Mouse (Mus musculus) stomach, embryonic 14.5 days (tissue): Measurements from ENCODE around the gene St6galnac3. TPM values are rescaled to one million over a fixed set of nuclear protein-coding genes. Genes with fewer than 3 reads are reported as not detected.

Experiments
- ATAC-seq: fragments of 200-750 bp; cut with Nextera tagmentation; 2 replicates; pipeline ENCODE4 v1.8.0; 2017; ENCODE audit warnings: low read depth, moderate TSS enrichment; ENCODE audit not compliant: insufficient number of reproducible peaks, insufficient read depth, low FRiP score
- H3K27ac ChIP-seq: fragments of 300-500 bp; sonication (generic); 2 replicates; pipeline ENCODE4 v1.5.1; 2014; ENCODE audit warnings: mild to moderate bottlenecking, low read length, moderate library complexity, mixed read lengths
- H3K27me3 ChIP-seq: fragments of 300-500 bp; sonication (generic); 2 replicates; pipeline ENCODE4 v1.6.1; 2014; ENCODE audit warnings: low read length, control low read depth, mixed read lengths; ENCODE audit not compliant: control insufficient read depth, insufficient read depth
- H3K36me3 ChIP-seq: fragments of 300-500 bp; sonication (generic); 2 replicates; pipeline ENCODE4 v1.6.1; 2014; ENCODE audit warnings: mild to moderate bottlenecking, control low read depth, low read length, moderate library complexity, mixed read lengths; ENCODE audit not compliant: control insufficient read depth, insufficient read depth
- H3K4me1 ChIP-seq: fragments of 300-500 bp; sonication (generic); 2 replicates; pipeline ENCODE4 v1.6.1; 2014; ENCODE audit warnings: low read length, control low read depth, mixed read lengths; ENCODE audit not compliant: control insufficient read depth, insufficient read depth
- H3K4me2 ChIP-seq: fragments of 300-500 bp; sonication (generic); replicated peaks from 2 replicates; pipeline ENCODE4 v1.6.1; 2014; ENCODE audit warnings: low read depth, low read length, control low read depth
- H3K4me3 ChIP-seq: fragments of 300-500 bp; sonication (generic); 2 replicates; pipeline ENCODE4 v1.5.1; 2014; ENCODE audit warnings: low read depth, low read length, control low read depth
- H3K9ac ChIP-seq: fragments of 300-500 bp; sonication (generic); replicated peaks from 2 replicates; pipeline ENCODE4 v1.6.1; 2014; ENCODE audit warnings: low read depth, mild to moderate bottlenecking, control low read depth, low read length, moderate library complexity, mixed read lengths
- H3K9me3 ChIP-seq: fragments of 300-500 bp; sonication (generic); 2 replicates; pipeline ENCODE4 v1.6.1; 2016; ENCODE audit warnings: low read depth, low read length, control low read depth; ENCODE audit not compliant: control insufficient read depth
- WGBS: fragments of 180-500 bp; shearing (Covaris S2); extraction: QIAGEN DNeasy Blood & Tissue Kit; methylation state at CpG from one replicate; pipeline ENCODE4 v1.1.7; 2014; 5-methylcytosine and 5-hydroxymethylcytosine counted together
- polyA plus RNA-seq: library from polyadenylated mRNA; unstranded; fragments of >200 nt; fragmentation: Nextera tagmentation; extraction: Ambion mirVana; gene quantifications from 2 replicates; pipeline ENCODE4 v1.2.1, GENCODE M21; 2014

St6galnac3 gene
- polyA plus RNA-seq, 1 experiment from 2014 or later, result 51.6 TPM

DNA sequence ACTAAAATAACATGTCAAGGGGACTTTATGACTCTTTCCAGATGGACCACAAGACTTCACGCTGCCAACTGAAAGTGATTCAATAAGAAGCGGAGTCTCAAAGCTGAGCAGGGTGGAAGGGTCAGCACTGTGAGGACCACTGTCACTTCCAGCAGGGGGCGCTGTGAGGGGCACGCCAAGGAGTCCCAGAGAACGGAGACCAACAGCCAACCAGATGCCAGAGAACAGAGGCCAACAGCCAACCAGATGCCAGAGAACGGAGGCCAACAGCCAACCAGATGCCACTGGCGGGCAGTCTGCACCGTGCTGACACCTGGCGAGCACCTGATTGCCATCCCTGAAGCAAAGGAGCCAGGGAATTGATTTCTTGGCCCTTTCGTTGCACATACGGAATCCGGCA, 49.9 kb downstream of the St6galnac3 start:
- Histone ChIP-seq H3K27me3 (no peaks in the 10 kb centered on the region), H3K36me3 (no peaks in the 10 kb centered on the region), H3K4me2 (no peak overlapping the region), H3K27ac (no peak overlapping the region), H3K4me3 (no peak overlapping the region), H3K4me1 (peaks cover 4% of the 10 kb centered on the region; the same call in 1 of the 2 replicates), H3K9me3 (no peaks in the 10 kb centered on the region), H3K9ac (no peak overlapping the region)
- no peak for ATAC-seq
- WGBS, result 35% methylated on average over 12 of the region's 12 CpGs

DNA sequence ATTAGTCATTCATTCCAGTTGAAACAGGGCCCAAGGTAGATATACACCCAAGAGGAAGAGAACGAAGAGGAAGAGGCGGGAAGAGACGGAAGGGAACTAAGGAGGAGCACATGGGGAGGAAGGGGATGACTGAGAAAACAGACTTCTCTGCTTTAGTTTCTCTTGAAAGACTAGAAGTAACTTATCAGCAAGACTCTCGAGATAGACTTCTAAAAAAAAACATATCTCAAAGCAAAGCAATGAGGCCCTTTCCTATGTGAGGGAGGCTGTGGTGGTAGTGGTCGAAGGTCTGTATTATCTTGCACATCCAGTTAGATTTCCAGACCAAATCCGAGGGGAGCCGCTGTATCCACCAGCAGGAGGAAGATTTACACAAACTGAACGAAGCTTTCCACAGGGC, 50.6 kb downstream of the St6galnac3 start:
- peaks cover 4% of the 10 kb centered on the region; the same call in 1 of the 2 replicates for H3K4me1 ChIP-seq
- WGBS, result 84% methylated on average over 8 of the region's 8 CpGs
- H3K36me3 ChIP-seq, result no peaks in the 10 kb centered on the region
- H3K27me3 ChIP-seq, result no peaks in the 10 kb centered on the region
- no peak overlapping the region for H3K4me2 ChIP-seq
- ATAC-seq, result no peak
- H3K9me3 ChIP-seq, result no peaks in the 10 kb centered on the region
- H3K27ac ChIP-seq, result no peak overlapping the region
- no peak overlapping the region for H3K4me3 ChIP-seq
- H3K9ac ChIP-seq, result no peak overlapping the region

DNA sequence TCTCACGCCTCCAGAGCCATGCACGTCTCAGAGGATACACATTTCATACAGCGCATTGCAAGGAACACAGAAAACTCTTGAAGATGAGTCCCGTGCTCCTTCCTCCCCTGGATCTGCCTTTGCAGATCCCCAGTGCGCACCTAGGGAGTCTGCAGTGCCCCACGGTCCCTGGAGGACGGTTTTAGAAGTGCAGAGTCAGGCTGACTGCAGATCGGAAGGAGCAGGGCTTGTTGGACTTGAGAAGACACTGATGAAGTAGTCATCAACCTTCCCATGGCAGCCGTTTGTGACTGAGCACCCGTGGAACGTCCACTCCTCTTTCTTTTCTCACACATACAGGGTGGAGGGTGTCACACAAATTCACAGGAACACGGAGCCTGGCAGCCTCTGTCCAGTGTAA, 51.5 kb downstream of the St6galnac3 start:
- Histone ChIP-seq H3K9ac (no peak overlapping the region), H3K4me2 (no peak overlapping the region), H3K27me3 (no peaks in the 10 kb centered on the region), H3K9me3 (no peaks in the 10 kb centered on the region), H3K27ac (no peak overlapping the region), H3K4me3 (no peak overlapping the region), H3K4me1 (peaks cover 4% of the 10 kb centered on the region; the same call in 1 of the 2 replicates), H3K36me3 (no peaks in the 10 kb centered on the region)
- ATAC-seq, result no peak
- WGBS, result 81% methylated on average over 12 of the region's 12 CpGs

DNA sequence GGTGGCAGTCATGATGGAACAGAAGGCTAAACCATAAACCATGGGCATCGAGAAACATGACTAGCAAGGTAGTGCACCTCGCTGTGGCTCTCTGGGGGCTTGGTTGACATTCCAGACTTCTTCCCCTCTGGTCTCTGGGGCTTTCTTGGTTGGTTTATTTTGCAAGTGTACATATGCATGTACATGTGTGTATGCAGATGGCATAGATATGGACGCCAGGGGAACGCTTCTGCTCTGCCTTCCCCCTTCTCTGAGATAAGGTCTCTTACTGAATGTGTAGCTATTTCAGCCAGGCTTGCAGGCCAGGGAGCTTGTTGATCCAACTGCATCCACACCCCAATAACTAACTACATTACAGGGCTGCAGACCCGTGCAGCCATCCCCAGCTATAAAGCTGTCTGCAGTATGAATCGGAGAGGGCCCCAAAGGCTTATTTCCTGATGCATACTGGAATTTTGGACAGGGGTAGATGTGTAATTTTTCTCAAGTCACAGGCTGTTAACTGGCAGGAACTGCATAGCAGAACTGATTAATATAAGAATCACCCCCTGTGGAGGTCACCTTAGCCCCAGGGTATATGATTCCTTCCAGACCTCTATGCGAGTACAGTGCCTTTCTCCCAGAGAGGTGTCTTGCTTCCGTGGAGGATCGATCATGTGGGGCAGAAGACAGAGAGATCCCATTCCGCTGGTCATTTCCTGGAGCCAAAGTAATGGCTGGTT, 53.9 kb downstream of the St6galnac3 start:
- Histone ChIP-seq H3K4me3 (no peak overlapping the region), H3K4me2 (no peak overlapping the region), H3K27me3 (no peaks in the 10 kb centered on the region), H3K27ac (no peak overlapping the region), H3K36me3 (no peaks in the 10 kb centered on the region), H3K9ac (no peak overlapping the region), H3K9me3 (no peaks in the 10 kb centered on the region), H3K4me1 (peaks cover 4% of the 10 kb centered on the region; the same call in 1 of the 2 replicates)
- WGBS, result 88% methylated on average over 10 of the region's 10 CpGs
- ATAC-seq, result no peak

DNA sequence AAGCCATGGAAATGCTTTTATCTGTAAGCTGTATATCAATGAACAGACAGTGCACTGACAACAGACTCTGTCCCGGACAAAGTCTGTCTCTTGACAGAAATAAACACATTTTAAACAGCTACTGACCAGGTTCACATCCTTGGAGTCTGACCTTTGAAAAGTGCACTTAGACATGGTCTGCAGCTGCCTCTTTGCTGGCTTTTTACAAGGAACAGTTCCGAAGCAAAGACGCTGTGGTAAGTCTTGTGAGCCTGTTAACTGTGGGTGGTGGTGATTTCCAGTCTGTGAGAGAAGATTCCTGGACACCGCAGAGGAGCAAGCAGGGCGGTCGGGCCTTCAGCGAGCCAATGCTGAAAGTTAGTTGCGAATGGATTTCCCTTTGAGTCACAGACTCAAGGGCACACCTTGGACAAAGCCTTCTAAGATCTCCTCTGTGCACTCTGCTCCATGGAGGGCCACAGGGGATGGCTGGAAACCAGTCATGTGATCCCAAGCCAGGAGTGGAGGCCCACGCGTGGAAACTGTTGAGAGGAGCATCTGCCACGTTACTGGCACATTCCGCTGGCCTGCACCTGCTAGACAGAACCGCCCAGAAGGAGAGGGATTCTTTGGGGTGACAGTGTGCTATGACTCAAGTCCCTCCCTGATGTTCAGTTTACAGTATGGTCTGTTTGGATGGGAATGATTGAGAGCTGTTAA, 55.1 kb downstream of the St6galnac3 start:
- Histone ChIP-seq H3K27me3 (no peaks in the 10 kb centered on the region), H3K9ac (no peak overlapping the region), H3K36me3 (no peaks in the 10 kb centered on the region), H3K4me1 (no peaks in the 10 kb centered on the region; the same call in 1 of the 2 replicates), H3K4me3 (no peak overlapping the region), H3K27ac (no peak overlapping the region), H3K9me3 (no peaks in the 10 kb centered on the region), H3K4me2 (no peak overlapping the region)
- 79% methylated on average over 13 of the region's 13 CpGs for WGBS
- ATAC-seq, result no peak

DNA sequence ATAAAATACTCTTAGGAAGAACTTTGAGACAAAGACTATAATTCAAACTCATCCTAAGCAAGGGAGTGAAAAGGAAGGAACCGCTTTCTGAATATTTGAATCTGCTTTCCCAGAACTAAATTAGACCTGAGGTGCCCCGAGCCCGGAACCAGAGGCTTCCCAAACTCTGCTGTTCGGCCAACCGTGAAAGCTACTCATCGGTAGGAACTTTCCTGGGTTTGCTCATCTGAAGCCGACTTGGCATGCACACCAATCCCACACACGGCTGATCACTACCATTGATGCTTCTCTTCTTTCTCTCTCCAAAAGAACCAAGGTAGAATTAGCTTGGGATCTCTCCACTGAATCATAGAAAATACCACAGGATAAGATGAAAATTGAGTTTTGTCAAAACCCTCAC, 55.6 kb downstream of the St6galnac3 start:
- WGBS, result 82% methylated on average over 8 of the region's 8 CpGs
- ATAC-seq, result no peak
- H3K4me3 ChIP-seq, result no peak overlapping the region
- H3K9ac ChIP-seq, result no peak overlapping the region
- no peaks in the 10 kb centered on the region for H3K27me3 ChIP-seq
- no peaks in the 10 kb centered on the region for H3K4me1 ChIP-seq
- H3K27ac ChIP-seq, result no peak overlapping the region
- no peaks in the 10 kb centered on the region for H3K36me3 ChIP-seq
- no peaks in the 10 kb centered on the region for H3K9me3 ChIP-seq
- H3K4me2 ChIP-seq, result no peak overlapping the region

DNA sequence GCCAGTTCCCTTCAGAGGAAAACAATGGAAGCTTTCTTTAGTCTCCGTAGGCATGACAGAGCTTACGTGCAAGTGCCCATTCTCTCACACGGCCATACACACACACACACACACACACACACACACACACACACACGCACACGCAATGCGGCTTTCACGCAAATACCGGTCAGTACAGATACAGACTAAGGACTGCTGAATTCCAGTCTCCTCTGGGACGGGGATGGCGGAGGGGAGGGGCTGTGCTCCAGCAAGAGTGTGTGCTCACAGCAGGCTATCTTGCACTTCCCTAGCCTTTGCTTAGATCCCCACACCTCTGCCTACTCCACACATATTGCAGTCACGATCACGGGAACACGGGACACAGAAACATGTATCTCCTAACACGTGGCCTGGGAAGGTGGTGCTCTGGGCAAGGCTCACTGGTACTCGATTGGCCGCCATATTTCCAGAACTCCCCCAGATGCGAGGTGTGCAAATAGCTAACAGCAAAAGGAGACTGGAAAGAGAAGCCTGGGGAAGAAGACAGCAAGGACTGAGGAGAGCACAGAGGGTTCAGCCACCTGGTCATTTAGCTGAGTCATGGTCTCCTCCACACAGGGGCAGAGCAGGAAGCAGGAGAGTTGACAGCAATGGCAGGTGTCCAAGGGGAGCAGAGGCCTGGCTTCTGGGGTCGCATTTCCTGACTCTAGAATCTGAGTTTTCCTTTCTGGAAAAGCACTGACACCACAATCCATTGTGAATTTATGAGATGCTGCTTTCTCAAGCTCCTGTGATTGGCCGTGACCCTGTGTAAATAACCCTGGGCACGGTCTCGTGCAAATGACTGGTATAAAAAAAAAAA, 56.3 kb downstream of the St6galnac3 start:
- H3K27me3 ChIP-seq, result no peaks in the 10 kb centered on the region
- no peaks in the 10 kb centered on the region for H3K9me3 ChIP-seq
- ATAC-seq, result no peak
- no peak overlapping the region for H3K4me3 ChIP-seq
- H3K4me1 ChIP-seq, result 0 out of 2 replicates have a peak, but pooled peaks cover 4% of the 10 kb centered on the region
- no peak overlapping the region for H3K4me2 ChIP-seq
- no peak overlapping the region for H3K9ac ChIP-seq
- H3K36me3 ChIP-seq, result no peaks in the 10 kb centered on the region
- 74% methylated on average over 21 of the region's 21 CpGs for WGBS
- H3K27ac ChIP-seq, result no peak overlapping the region

- no peaks in the 10 kb centered on the region for H3K9me3 ChIP-seq
- no peak overlapping the region for H3K9ac ChIP-seq
- no peak overlapping the region for H3K4me2 ChIP-seq
- WGBS, result 88% methylated on average over 5 of the region's 5 CpGs
- H3K4me3 ChIP-seq, result no peak overlapping the region
- H3K27ac ChIP-seq, result no peak overlapping the region
- 0 out of 2 replicates have a peak, but pooled peaks cover 4% of the 10 kb centered on the region for H3K4me1 ChIP-seq
- H3K27me3 ChIP-seq, result no peaks in the 10 kb centered on the region
- H3K36me3 ChIP-seq, result no peaks in the 10 kb centered on the region
- no peak for ATAC-seq
Measured at GRCm38 (mm10) chr3:153664696-153665095, 60.3 kb downstream of the St6galnac3 start.
